Mouse (Mus musculus) adrenal gland, adult 2 months (tissue): ENCODE data around the gene Itpr1. TPM values are rescaled to one million over a fixed set of nuclear protein-coding genes. Genes with fewer than 3 reads are reported as not detected.
A peak's percentile ranks its signal among the peaks of the same experiment; 100 is the strongest.

Experiments
- DNase-seq: peaks from one replicate; pipeline ENCODE4 v3.0.0; 2021
- polyA plus RNA-seq: library from polyadenylated mRNA; depleted of rRNA; stranded (reverse); fragments of >200 nt; gene quantifications from 2 replicates; pipeline ENCODE4 v1.2.3, GENCODE M21; 2012
- total RNA-seq, 2 experiments: library from RNA; stranded (reverse); gene quantifications; 2 replicates each; pipeline ENCODE4 v1.2.3; 2021

The Itpr1 gene
- total and polyA plus RNA-seq, 3 experiments = 23.0 to 176 (median 120) TPM

DNA sequence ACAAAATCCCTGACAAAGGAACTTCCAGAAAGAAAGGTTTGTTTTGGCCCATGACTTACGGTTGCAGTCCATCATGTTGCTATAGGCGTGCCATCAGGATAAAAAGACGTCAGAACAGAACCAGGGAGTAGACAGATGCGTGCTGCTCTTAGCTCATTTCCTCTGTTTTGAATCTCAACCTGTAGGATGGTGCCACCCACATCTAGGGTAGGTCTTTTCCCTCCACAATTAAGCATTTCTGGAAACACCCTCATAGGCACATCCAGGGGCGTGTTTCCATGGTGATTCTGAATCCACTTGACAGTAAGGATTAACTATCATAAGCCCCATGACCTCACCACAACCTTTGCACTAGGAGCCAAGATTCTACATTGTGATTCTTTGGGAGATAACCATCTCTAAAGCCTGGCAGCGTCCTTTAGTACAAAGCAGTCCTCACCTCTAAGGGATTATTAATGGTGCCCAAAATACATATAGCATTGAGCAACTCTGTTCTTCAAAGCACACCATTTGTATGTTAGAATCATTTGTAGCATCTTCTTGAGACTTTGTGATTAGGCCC lies 111.6 kb downstream of the Itpr1 start:
- no peak for DNase-seq

- no peak for DNase-seq
These were observed 112.5 kb downstream of the Itpr1 start for GRCm38 (mm10) chr6:108325400-108325799.

DNA sequence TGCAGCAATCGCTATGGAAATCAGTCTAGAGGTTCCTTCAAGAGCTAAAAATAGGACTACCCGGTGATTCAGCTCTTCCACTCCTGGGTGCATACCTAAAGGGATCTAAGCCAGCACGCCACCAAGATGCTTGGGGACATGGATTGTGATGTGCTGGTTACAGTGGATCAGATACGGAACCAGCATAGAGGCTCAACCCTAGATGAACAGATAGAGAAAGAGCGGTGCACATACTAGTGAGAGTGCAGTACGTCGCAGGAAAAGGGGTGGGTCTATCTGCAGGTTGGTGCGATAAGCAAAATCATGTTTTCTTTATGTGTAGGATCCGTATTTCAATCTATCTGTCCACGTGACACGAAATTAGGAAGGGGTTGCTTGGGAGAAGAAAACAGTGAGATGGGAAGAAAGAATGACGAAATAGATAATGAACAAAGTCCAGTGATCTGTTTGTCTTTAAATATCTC lies 113.1 kb downstream of the Itpr1 start:
- DNase-seq = no peak

- DNase-seq = peak; percentile 36
These were observed 113.9 kb downstream of the Itpr1 start for GRCm38 (mm10) chr6:108326751-108327161.

GRCm38 (mm10) chr6:108327561-108327960 lies 114.7 kb downstream of the Itpr1 start:
- no peak for DNase-seq

GRCm38 (mm10) chr6:108328296-108328695 lies 115.4 kb downstream of the Itpr1 start:
- no peak for DNase-seq

DNA sequence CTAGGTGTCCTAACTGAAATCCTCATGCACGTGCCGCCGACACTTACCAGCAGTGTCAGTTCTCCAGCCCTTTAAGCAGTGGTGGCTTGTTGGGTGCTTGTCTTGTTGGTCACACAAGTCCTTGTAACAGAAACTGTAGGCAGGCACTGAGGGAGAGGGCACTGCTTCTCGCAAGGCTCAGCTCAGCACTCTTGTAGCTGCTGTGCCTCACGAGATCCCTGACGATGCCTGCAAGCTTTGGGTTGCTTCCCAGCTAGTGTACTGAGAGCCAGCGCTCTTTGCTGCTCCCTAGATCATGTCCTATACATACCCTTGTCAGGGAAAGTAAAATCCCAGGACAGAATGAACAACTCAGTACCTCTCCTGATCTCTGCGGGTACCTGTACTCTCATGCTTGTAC lies 117.6 kb downstream of the Itpr1 start:
- DNase-seq = no peak

GRCm38 (mm10) chr6:108331268-108331667 lies 118.4 kb downstream of the Itpr1 start:
- no peak for DNase-seq

GRCm38 (mm10) chr6:108334059-108334458 lies 121.2 kb downstream of the Itpr1 start:
- DNase-seq = no peak

- DNase-seq = no peak
These were observed 122.4 kb downstream of the Itpr1 start for GRCm38 (mm10) chr6:108335202-108335823.

DNA sequence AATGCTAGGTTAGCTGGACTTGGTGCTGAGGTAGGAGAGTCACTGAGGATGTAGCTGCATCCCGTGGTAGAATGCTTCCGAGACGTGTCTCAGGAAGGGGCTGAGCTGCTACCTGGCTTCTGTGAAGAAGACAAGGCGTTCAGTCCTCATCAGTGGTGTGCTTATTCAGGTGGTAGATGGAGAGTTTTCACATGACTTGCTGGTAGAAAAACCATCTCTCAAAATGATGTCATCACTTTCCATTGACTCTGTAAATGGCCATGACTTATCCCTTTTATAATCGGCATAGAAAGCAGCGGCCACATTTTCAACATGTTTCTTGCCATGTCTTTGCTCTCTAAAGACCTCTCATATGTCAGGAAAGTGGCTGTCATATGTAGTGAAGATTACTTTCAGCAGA lies 123.6 kb downstream of the Itpr1 start:
- DNase-seq = no peak

DNA sequence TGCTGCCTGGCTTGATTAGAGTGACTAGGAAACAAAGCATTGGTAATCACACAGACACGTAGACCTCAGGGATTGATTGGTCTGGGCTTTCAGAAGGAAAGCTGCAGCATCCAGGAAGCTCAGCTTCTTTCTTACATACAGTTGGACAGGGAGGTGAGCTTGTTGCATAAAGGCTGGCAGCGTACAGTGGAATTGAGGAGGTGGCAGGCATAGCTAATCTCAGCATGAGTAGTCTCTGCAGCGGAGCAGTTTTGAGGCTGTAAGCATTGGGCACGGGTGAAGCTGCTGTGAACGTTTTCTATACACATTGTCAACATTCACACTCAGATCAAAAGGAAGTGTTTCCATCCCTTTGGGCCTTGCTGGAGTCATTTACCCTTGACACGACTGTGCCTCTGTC lies 124.4 kb downstream of the Itpr1 start:
- DNase-seq = no peak

GRCm38 (mm10) chr6:108338362-108338761 lies 125.5 kb downstream of the Itpr1 start:
- no peak for DNase-seq

DNA sequence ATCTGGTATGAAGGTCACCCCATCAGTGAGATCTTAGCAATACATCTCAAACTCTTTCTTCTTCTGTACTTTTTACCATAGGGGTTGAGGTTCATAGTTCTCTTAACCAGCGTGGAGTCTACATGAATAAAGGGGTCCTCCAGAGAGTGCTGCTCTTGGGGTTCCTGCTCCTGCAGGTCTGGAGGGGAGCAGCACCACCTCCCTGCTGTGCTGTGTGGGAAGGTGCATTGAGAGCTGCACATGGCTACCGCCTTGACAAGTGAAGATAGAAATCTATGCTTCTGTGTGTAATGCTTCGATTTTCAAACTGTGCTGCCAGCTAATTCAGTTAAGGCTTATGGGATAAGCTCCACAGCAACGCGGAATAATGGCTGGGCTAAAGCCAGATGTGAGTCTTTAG lies 130.1 kb downstream of the Itpr1 start:
- no peak for DNase-seq

GRCm38 (mm10) chr6:108343781-108344310 lies 130.9 kb downstream of the Itpr1 start:
- peak; percentile 58 for DNase-seq

DNA sequence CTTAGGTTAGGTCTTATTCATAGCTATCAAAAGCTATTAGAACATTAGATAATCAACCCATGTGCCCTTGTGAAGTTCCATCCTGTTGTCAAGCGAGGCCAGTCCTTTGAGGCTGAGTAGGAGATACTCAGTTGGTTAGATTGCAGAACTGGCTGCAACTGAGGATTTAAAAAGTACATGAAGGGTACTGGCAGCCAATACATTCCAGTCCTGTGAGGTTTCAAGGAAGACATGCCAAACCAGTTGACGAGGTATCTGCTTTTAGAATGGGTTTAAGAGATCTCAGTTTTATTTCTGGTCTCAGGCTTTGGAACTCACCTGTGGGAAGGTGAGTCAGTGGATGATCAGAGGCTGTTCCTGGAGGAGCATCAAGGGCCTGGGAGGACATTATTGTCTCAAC lies 137.9 kb downstream of the Itpr1 start:
- no peak for DNase-seq

GRCm38 (mm10) chr6:108351998-108352397 lies 139.1 kb downstream of the Itpr1 start:
- no peak for DNase-seq

DNA sequence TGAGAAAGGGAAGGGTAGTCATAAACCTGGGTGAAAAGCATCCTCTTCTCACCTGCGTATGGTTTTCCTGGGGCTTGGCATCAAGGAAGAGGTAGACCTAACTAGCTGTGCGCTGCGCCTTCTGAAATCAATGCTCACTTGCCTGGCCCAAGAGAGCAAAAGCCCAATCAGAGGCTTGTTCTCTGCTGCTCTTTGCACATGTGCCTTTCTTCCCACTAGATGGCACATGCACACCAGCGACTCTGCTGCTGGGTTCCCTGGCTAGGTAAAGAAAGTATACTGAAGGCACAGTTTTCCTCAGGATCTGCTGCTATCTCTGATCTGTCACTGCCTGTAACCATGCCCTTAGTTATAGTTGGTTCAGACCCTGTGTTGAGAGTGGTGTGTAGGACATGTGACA lies 154.5 kb downstream of the Itpr1 start:
- no peak for DNase-seq

DNA sequence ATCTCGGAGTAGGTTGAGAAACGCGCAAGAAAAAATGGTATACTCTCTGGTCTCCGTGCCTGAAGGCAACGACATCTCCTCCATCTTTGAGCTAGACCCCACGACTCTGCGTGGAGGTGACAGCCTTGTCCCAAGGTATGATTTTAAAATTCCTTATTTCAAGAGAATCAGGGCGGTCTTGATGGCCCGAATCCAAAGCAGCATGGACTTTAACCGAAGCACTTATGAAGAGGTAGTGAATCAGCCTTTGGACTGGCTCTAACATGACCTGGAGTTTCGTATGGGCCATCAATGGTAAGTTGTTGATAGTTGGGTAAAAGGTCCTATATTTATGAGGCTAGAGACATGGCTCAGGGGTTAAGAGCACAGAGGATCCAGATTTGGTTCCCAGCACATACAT lies 156.1 kb downstream of the Itpr1 start:
- DNase-seq = no peak

GRCm38 (mm10) chr6:108371347-108371893 lies 158.5 kb downstream of the Itpr1 start:
- DNase-seq = no peak

DNA sequence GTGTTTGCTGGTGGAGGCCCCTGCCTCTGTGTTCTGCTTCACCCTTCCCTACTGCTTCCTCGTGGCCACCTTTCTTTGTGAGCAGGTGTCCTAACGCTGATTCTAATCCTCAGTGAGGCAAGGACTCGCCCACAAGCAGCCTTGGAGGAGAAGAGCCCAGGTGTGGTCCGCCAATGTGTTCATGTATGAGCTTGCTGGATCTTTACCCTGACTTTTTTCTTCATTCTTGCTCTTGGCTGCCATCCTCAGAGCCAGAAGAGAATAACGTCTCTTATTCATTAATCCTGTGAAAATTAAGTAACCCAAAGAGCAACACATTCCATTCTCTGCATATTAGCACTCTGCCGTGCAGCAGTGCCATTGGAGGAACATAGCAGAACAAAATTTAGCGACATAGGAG lies 161.1 kb downstream of the Itpr1 start:
- no peak for DNase-seq

GRCm38 (mm10) chr6:108379041-108379440 lies 166.1 kb downstream of the Itpr1 start:
- no peak for DNase-seq

- DNase-seq = no peak
These were observed 167.3 kb downstream of the Itpr1 start for GRCm38 (mm10) chr6:108380209-108380608.
